Mouse (Mus musculus): ENCODE data around the gene Ddx41.

- TF ChIP-seq CTCF (IDR thresholded peaks at IDR 0.05; ENCODE audit: low read depth, low read length) = no peak
- no peak for TF ChIP-seq GATA1 (IDR thresholded peaks at IDR 0.05; ENCODE audit: borderline replicate concordance, low read length)
- TF ChIP-seq POLR2AphosphoS5 (IDR thresholded peaks at IDR 0.05; ENCODE audit: insufficient replicate concordance, low read depth, low read length) = no peak
- TF ChIP-seq TAL1 (conservative IDR thresholded peaks at IDR 0.05; ENCODE audit: low read depth, low read length) = no peak
Observed at GRCm38 (mm10) chr13:55543447-55543846, 7.0 kb upstream of the Ddx41 start.
